Mouse (Mus musculus): ENCODE data around the gene Nkiras2. TPM values are rescaled to one million over a fixed set of nuclear protein-coding genes. Genes with fewer than 3 reads are reported as not detected.
"Not testable (repeated sequence)": the region's sequence is repeated elsewhere in the genome, so short reads cannot be mapped to it uniquely, and the experiment has no call there.

The Nkiras2 gene
- polyA plus RNA-seq, 1 experiment = 39.5 TPM

GRCm38 (mm10) chr11:100575484-100575855 lies 43.6 kb upstream of the Nkiras2 start:
- peaks cover 44% of the 10 kb centered on the region for H3K4me1 ChIP-seq (ENCODE audit: control insufficient read depth, insufficient read depth, insufficient read length)
- H3K27me3 ChIP-seq (ENCODE audit: control insufficient read depth, insufficient read depth, low read length) = no peaks in the 10 kb centered on the region
- peak overlapping the region; percentile 96 for H3K4me3 ChIP-seq (ENCODE audit: extremely low read depth, insufficient read depth, insufficient read length)
- TF ChIP-seq POLR2A (IDR thresholded peaks at IDR 0.05; ENCODE audit: low read depth, low read length) (no peak), CTCF (IDR thresholded peaks at IDR 0.05; ENCODE audit: extremely low read depth, insufficient read depth, insufficient read length, insufficient replicate concordance) (no peak)
- peak overlapping the region; percentile 98 for H3K27ac ChIP-seq (ENCODE audit: insufficient read depth, low read length)
- DNase-seq (ENCODE audit: low read depth in 1 of 2, low spot score in 2 of 2) = no peak
- H3K36me3 ChIP-seq (ENCODE audit: control insufficient read depth, insufficient read depth, low read length) = peaks cover 24% of the 10 kb centered on the region
- 24% methylated on average over 2 of the region's 2 CpGs for WGBS

- no peak for DNase-seq (ENCODE audit: low read depth in 1 of 2, low spot score in 2 of 2)
- 88% methylated on average over 21 of the region's 21 CpGs for WGBS
- Histone ChIP-seq H3K4me3 (ENCODE audit: extremely low read depth, insufficient read depth, insufficient read length) (peak overlapping the region; percentile 96; the same call in 1 of the 2 replicates), H3K27me3 (ENCODE audit: control insufficient read depth, insufficient read depth, low read length) (no peaks in the 10 kb centered on the region), H3K4me1 (ENCODE audit: control insufficient read depth, insufficient read depth, insufficient read length) (peaks cover 45% of the 10 kb centered on the region), H3K27ac (ENCODE audit: insufficient read depth, low read length) (peak overlapping the region; percentile 98), H3K36me3 (ENCODE audit: control insufficient read depth, insufficient read depth, low read length) (peaks cover 30% of the 10 kb centered on the region)
- no peak for TF ChIP-seq CTCF (IDR thresholded peaks at IDR 0.05; ENCODE audit: extremely low read depth, insufficient read depth, insufficient read length, insufficient replicate concordance)
- TF ChIP-seq POLR2A (IDR thresholded peaks at IDR 0.05; ENCODE audit: low read depth, low read length) = no peak
Observed at GRCm38 (mm10) chr11:100576256-100576655, 42.8 kb upstream of the Nkiras2 start.

- Histone ChIP-seq H3K27me3 (ENCODE audit: control insufficient read depth, insufficient read depth, low read length) (no peaks in the 10 kb centered on the region), H3K36me3 (ENCODE audit: control insufficient read depth, insufficient read depth, low read length) (peaks cover 39% of the 10 kb centered on the region), H3K4me3 (ENCODE audit: extremely low read depth, insufficient read depth, insufficient read length) (peak overlapping the region; percentile 38; the same call in 1 of the 2 replicates), H3K27ac (ENCODE audit: insufficient read depth, low read length) (peak overlapping the region; percentile 98), H3K4me1 (ENCODE audit: control insufficient read depth, insufficient read depth, insufficient read length) (peaks cover 55% of the 10 kb centered on the region)
- TF ChIP-seq CTCF (IDR thresholded peaks at IDR 0.05; ENCODE audit: extremely low read depth, insufficient read depth, insufficient read length, insufficient replicate concordance) (no peak), POLR2A (IDR thresholded peaks at IDR 0.05; ENCODE audit: low read depth, low read length) (no peak)
- peak in 1 of 2 experiments; percentile 61 for DNase-seq (ENCODE audit: low read depth in 1 of 2, low spot score in 2 of 2)
- 49% methylated on average over 8 of the region's 8 CpGs for WGBS
Observed at GRCm38 (mm10) chr11:100577852-100578599, 41.0 kb upstream of the Nkiras2 start.

- Histone ChIP-seq H3K4me3 (ENCODE audit: extremely low read depth, insufficient read depth, insufficient read length) (peak overlapping the region; percentile 2; the same call in 1 of the 2 replicates), H3K4me1 (ENCODE audit: control insufficient read depth, insufficient read depth, insufficient read length) (peaks cover 67% of the 10 kb centered on the region), H3K27me3 (ENCODE audit: control insufficient read depth, insufficient read depth, low read length) (no peaks in the 10 kb centered on the region), H3K27ac (ENCODE audit: insufficient read depth, low read length) (peak overlapping the region; percentile 98), H3K36me3 (ENCODE audit: control insufficient read depth, insufficient read depth, low read length) (peaks cover 47% of the 10 kb centered on the region)
- 74% methylated on average over 9 of the region's 9 CpGs for WGBS
- TF ChIP-seq CTCF (IDR thresholded peaks at IDR 0.05; ENCODE audit: extremely low read depth, insufficient read depth, insufficient read length, insufficient replicate concordance) = no peak
- TF ChIP-seq POLR2A (IDR thresholded peaks at IDR 0.05; ENCODE audit: low read depth, low read length) = no peak
- DNase-seq (ENCODE audit: low read depth in 1 of 2, low spot score in 2 of 2) = no peak
Observed at GRCm38 (mm10) chr11:100579116-100579799, 39.8 kb upstream of the Nkiras2 start.

- Histone ChIP-seq H3K27me3 (ENCODE audit: control insufficient read depth, insufficient read depth, low read length) (no peaks in the 10 kb centered on the region), H3K27ac (ENCODE audit: insufficient read depth, low read length) (0 out of 2 replicates have a peak overlapping the region, but pooled peaks have one; percentile 10), H3K4me3 (ENCODE audit: extremely low read depth, insufficient read depth, insufficient read length) (no peak overlapping the region), H3K36me3 (ENCODE audit: control insufficient read depth, insufficient read depth, low read length) (peaks cover 47% of the 10 kb centered on the region), H3K4me1 (ENCODE audit: control insufficient read depth, insufficient read depth, insufficient read length) (peaks cover 71% of the 10 kb centered on the region)
- DNase-seq (ENCODE audit: low read depth in 1 of 2, low spot score in 2 of 2) = peak in 1 of 2 experiments; percentile 52
- TF ChIP-seq CTCF (IDR thresholded peaks at IDR 0.05; ENCODE audit: extremely low read depth, insufficient read depth, insufficient read length, insufficient replicate concordance) = no peak
- no peak for TF ChIP-seq POLR2A (IDR thresholded peaks at IDR 0.05; ENCODE audit: low read depth, low read length)
- WGBS = 49% methylated on average over 13 of the region's 13 CpGs
Observed at GRCm38 (mm10) chr11:100580275-100580674, 38.8 kb upstream of the Nkiras2 start.

GRCm38 (mm10) chr11:100581756-100582155 lies 37.3 kb upstream of the Nkiras2 start:
- Histone ChIP-seq H3K4me1 (ENCODE audit: control insufficient read depth, insufficient read depth, insufficient read length) (peaks cover 69% of the 10 kb centered on the region; the same call in 1 of the 2 replicates), H3K4me3 (ENCODE audit: extremely low read depth, insufficient read depth, insufficient read length) (no peak overlapping the region), H3K27me3 (ENCODE audit: control insufficient read depth, insufficient read depth, low read length) (no peaks in the 10 kb centered on the region), H3K27ac (ENCODE audit: insufficient read depth, low read length) (peak overlapping the region; percentile 50), H3K36me3 (ENCODE audit: control insufficient read depth, insufficient read depth, low read length) (peaks cover 42% of the 10 kb centered on the region)
- TF ChIP-seq POLR2A (IDR thresholded peaks at IDR 0.05; ENCODE audit: low read depth, low read length) (no peak), CTCF (IDR thresholded peaks at IDR 0.05; ENCODE audit: extremely low read depth, insufficient read depth, insufficient read length, insufficient replicate concordance) (no peak)
- WGBS = 27% methylated on average over 4 of the region's 4 CpGs
- DNase-seq (ENCODE audit: low read depth in 1 of 2, low spot score in 2 of 2) = no peak

GRCm38 (mm10) chr11:100582413-100582812 lies 36.6 kb upstream of the Nkiras2 start:
- H3K4me3 ChIP-seq (ENCODE audit: extremely low read depth, insufficient read depth, insufficient read length); DNase-seq (ENCODE audit: low read depth in 1 of 2, low spot score in 2 of 2); H3K27me3 ChIP-seq (ENCODE audit: control insufficient read depth, insufficient read depth, low read length): not testable (repeated sequence)
- H3K27ac ChIP-seq (ENCODE audit: insufficient read depth, low read length) = peak overlapping the region; percentile 83
- 95% methylated on average over 1 of the region's 1 CpGs for WGBS
- H3K36me3 ChIP-seq (ENCODE audit: control insufficient read depth, insufficient read depth, low read length) = peaks cover 45% of the 10 kb centered on the region
- peaks cover 65% of the 10 kb centered on the region; the same call in 1 of the 2 replicates for H3K4me1 ChIP-seq (ENCODE audit: control insufficient read depth, insufficient read depth, insufficient read length)

Data from spleen, adult 2 months (tissue).